Comparison of ENCODE assay signal across 13 mouse cellular contexts in the genomic region with DNA sequence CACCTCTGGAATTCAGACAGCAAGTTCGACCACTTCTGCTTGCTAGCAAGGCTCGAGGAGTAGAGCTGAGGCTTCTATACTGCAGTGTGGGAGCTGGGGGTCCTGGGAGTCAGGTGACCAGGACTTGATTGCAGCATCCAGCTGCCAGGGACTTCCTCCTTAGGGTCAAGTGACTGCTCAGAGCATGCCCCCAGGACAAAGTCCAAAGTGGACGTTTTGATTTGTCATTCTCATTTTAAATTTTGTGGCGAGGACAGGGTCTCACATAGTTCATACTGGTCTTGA.
A peak's percentile ranks its signal among the peaks of the same experiment; 100 is the strongest.
DNase-seq lines count a peak whose midpoint lies in the region; ATAC-seq and TF ChIP-seq lines count a peak whose summit lies in the region.
"Had no signal": no experiment of that assay in that cellular context is flagged by ENCODE, and none has a peak within 500 bp of the region (broad histone marks: within the 10 kb centered on the region; RNA-seq: fewer than 3 reads in every experiment).

No protein-coding gene starts in this region.

- H3K4me1 ChIP-seq in forebrain, embryonic 10.5 days = no peaks in the 10 kb centered on the region
- 0 out of 2 replicates have a peak, but pooled peaks cover 5% of the 10 kb centered on the region for H3K4me1 ChIP-seq in forebrain, embryonic 16.5 days (replicated peaks; ENCODE audit: control insufficient read depth, insufficient read depth, low read length)
- 0 out of 2 replicates have a peak, but pooled peaks cover 3% of the 10 kb centered on the region for H3K4me1 ChIP-seq in hindbrain, embryonic 10.5 days (replicated peaks)
- no peaks in the 10 kb centered on the region; the same call in 1 of the 2 replicates for H3K4me1 ChIP-seq in hindbrain, embryonic 16.5 days (ENCODE audit: control insufficient read depth, insufficient read depth, low read depth, low read length)
- peaks cover 5% of the 10 kb centered on the region for H3K4me1 ChIP-seq in liver, adult 2 months (ENCODE audit: control insufficient read depth, insufficient read depth, low read length)
- H3K4me1 ChIP-seq in liver, postnatal 0 days (ENCODE audit: insufficient read depth) = 0 out of 2 replicates have a peak, but pooled peaks cover 4% of the 10 kb centered on the region
- H3K4me1 ChIP-seq in olfactory bulb, adult 2 months (ENCODE audit: control insufficient read depth, insufficient read depth, low read length) = peaks cover 16% of the 10 kb centered on the region
- H3K4me1 ChIP-seq: midbrain, embryonic 12.5 days had no signal

- WGBS in forebrain, embryonic 10.5 days = 72% methylated on average over 4 of the region's 4 CpGs
- 73% methylated on average over 4 of the region's 4 CpGs for WGBS in forebrain, embryonic 16.5 days
- 64% methylated on average over 4 of the region's 4 CpGs for WGBS in hindbrain, embryonic 10.5 days
- WGBS in hindbrain, embryonic 16.5 days = 69% methylated on average over 4 of the region's 4 CpGs
- 4% methylated on average over 4 of the region's 4 CpGs for WGBS in liver, adult 2 months
- 28% methylated on average over 4 of the region's 4 CpGs for WGBS in liver, postnatal 0 days (ENCODE audit: insufficient replicate concordance)
- WGBS in olfactory bulb, adult 2 months = 52% methylated on average over 4 of the region's 4 CpGs

- H3K4me3 ChIP-seq in forebrain, embryonic 10.5 days = no peak overlapping the region
- no peak overlapping the region for H3K4me3 ChIP-seq in forebrain, embryonic 16.5 days (replicated peaks; ENCODE audit: low read length)
- no peak overlapping the region for H3K4me3 ChIP-seq in hindbrain, embryonic 10.5 days
- H3K4me3 ChIP-seq in hindbrain, embryonic 16.5 days (ENCODE audit: low read length) = no peak overlapping the region
- H3K4me3 ChIP-seq in liver, adult 2 months (ENCODE audit: insufficient read depth, low read depth, low read length) = no peak overlapping the region
- no peak overlapping the region for H3K4me3 ChIP-seq in liver, postnatal 0 days (ENCODE audit: low read depth, low read length)
- H3K4me3 ChIP-seq in olfactory bulb, adult 2 months (ENCODE audit: insufficient read depth, low read depth, low read length) = no peak overlapping the region
- H3K4me3 ChIP-seq: midbrain, embryonic 12.5 days had no signal

- ATAC-seq in forebrain, embryonic 16.5 days = no peak
- ATAC-seq in hindbrain, embryonic 16.5 days = no peak
- ATAC-seq in liver, postnatal 0 days = no peak

- H3K27me3 ChIP-seq in forebrain, embryonic 10.5 days (ENCODE audit: poor library complexity, severe bottlenecking) = no peaks in the 10 kb centered on the region
- H3K27me3 ChIP-seq in forebrain, embryonic 16.5 days (replicated peaks; ENCODE audit: control insufficient read depth, insufficient read depth, low read length) = no peaks in the 10 kb centered on the region
- H3K27me3 ChIP-seq in hindbrain, embryonic 10.5 days (ENCODE audit: insufficient read depth, poor library complexity, severe bottlenecking) = no peaks in the 10 kb centered on the region
- no peaks in the 10 kb centered on the region for H3K27me3 ChIP-seq in hindbrain, embryonic 16.5 days (replicated peaks; ENCODE audit: control insufficient read depth, insufficient read depth, low read length)
- H3K27me3 ChIP-seq in liver, adult 2 months (ENCODE audit: control insufficient read depth, insufficient read depth, low read length) = no peaks in the 10 kb centered on the region
- no peaks in the 10 kb centered on the region for H3K27me3 ChIP-seq in liver, postnatal 0 days (ENCODE audit: insufficient read depth, low read length)
- H3K27me3 ChIP-seq: midbrain, embryonic 12.5 days had no signal

- no peak for TF ChIP-seq CTCF in liver, adult 2 months (IDR thresholded peaks at IDR 0.05; ENCODE audit: low read depth, low read length)
- no peak for TF ChIP-seq CTCF in liver, postnatal 0 days (IDR thresholded peaks at IDR 0.05; ENCODE audit: low read depth)
- no peak for TF ChIP-seq CTCF in olfactory bulb, adult 2 months (IDR thresholded peaks at IDR 0.05; ENCODE audit: insufficient read depth, low read depth, low read length)

- H3K79me2 ChIP-seq in liver, adult 2 months (ENCODE audit: control insufficient read depth, insufficient read depth, low read length) = no peaks in the 10 kb centered on the region

- no peaks in the 10 kb centered on the region for H3K9me3 ChIP-seq in forebrain, embryonic 10.5 days
- no peaks in the 10 kb centered on the region for H3K9me3 ChIP-seq in forebrain, embryonic 16.5 days (ENCODE audit: control insufficient read depth, low read length)
- no peaks in the 10 kb centered on the region for H3K9me3 ChIP-seq in hindbrain, embryonic 10.5 days
- no peaks in the 10 kb centered on the region for H3K9me3 ChIP-seq in hindbrain, embryonic 16.5 days (ENCODE audit: control insufficient read depth, low read length)
- H3K9me3 ChIP-seq in liver, postnatal 0 days (ENCODE audit: low read length) = no peaks in the 10 kb centered on the region
- H3K9me3 ChIP-seq: midbrain, embryonic 12.5 days had no signal

- no peak for TF ChIP-seq EP300 in liver, postnatal 0 days (IDR thresholded peaks at IDR 0.05; ENCODE audit: low read depth)

- TF ChIP-seq POLR2A in liver, adult 2 months (IDR thresholded peaks at IDR 0.05; ENCODE audit: extremely low read depth, insufficient read depth, low read length) = no peak
- TF ChIP-seq POLR2A in olfactory bulb, adult 2 months (IDR thresholded peaks at IDR 0.05; ENCODE audit: insufficient read depth, low read depth, low read length) = no peak

- H3K36me3 ChIP-seq in forebrain, embryonic 10.5 days (replicated peaks) = peaks cover 58% of the 10 kb centered on the region
- no peaks in the 10 kb centered on the region for H3K36me3 ChIP-seq in forebrain, embryonic 16.5 days (ENCODE audit: control insufficient read depth, insufficient read depth)
- H3K36me3 ChIP-seq in hindbrain, embryonic 10.5 days = peaks cover 46% of the 10 kb centered on the region
- H3K36me3 ChIP-seq in hindbrain, embryonic 16.5 days (ENCODE audit: control insufficient read depth, insufficient read depth, low read length) = no peaks in the 10 kb centered on the region
- H3K36me3 ChIP-seq in liver, adult 2 months (ENCODE audit: control insufficient read depth, insufficient read depth, low read length) = no peaks in the 10 kb centered on the region
- H3K36me3 ChIP-seq in liver, postnatal 0 days (replicated peaks; ENCODE audit: insufficient read depth, low read length) = peaks cover 30% of the 10 kb centered on the region

- H3K9ac ChIP-seq in forebrain, embryonic 16.5 days (replicated peaks; ENCODE audit: low read depth, low read length) = no peak overlapping the region
- no peak overlapping the region for H3K9ac ChIP-seq in hindbrain, embryonic 16.5 days (ENCODE audit: low read depth, low read length)
- H3K9ac ChIP-seq in liver, adult 2 months (ENCODE audit: low read depth, low read length) = no peak overlapping the region
- H3K9ac ChIP-seq in liver, postnatal 0 days (replicated peaks) = no peak overlapping the region
- H3K9ac ChIP-seq: midbrain, embryonic 12.5 days had no signal

- no peak for DNase-seq in forebrain, embryonic 10.5 days (ENCODE audit: extremely low spot score, low spot score)
- no peak for DNase-seq in hindbrain, embryonic 10.5 days (ENCODE audit: low spot score)
- no peak for DNase-seq in liver, adult 2 months (ENCODE audit: extremely low read depth, low read depth, low spot score)
- no peak for DNase-seq in liver, postnatal 0 days
- no peak for DNase-seq in thymus, postnatal 14 days
- DNase-seq: adrenal gland, adult 8-10 months; cerebellum, postnatal 36 days; liver; thymus, adult 18-20 months had no signal

- H3K4me2 ChIP-seq in forebrain, embryonic 16.5 days (ENCODE audit: low read length) = no peak overlapping the region
- no peak overlapping the region for H3K4me2 ChIP-seq in hindbrain, embryonic 16.5 days (ENCODE audit: low read length)
- no peak overlapping the region for H3K4me2 ChIP-seq in liver, postnatal 0 days (ENCODE audit: low read depth, low read length)
- H3K4me2 ChIP-seq: midbrain, embryonic 12.5 days had no signal

- H3K27ac ChIP-seq in forebrain, embryonic 10.5 days = peak overlapping the region; percentile 48; the same call in 1 of the 2 replicates
- H3K27ac ChIP-seq in forebrain, embryonic 16.5 days (ENCODE audit: low read length) = no peak overlapping the region
- peak overlapping the region; percentile 56 for H3K27ac ChIP-seq in hindbrain, embryonic 10.5 days
- H3K27ac ChIP-seq in hindbrain, embryonic 16.5 days (ENCODE audit: low read depth, low read length) = no peak overlapping the region
- H3K27ac ChIP-seq in liver, adult 2 months (replicated peaks; ENCODE audit: insufficient read depth, low read depth, low read length) = peak overlapping the region; percentile 24
- no peak overlapping the region for H3K27ac ChIP-seq in liver, postnatal 0 days (ENCODE audit: low read depth)
- H3K27ac ChIP-seq in olfactory bulb, adult 2 months (ENCODE audit: insufficient read depth, low read depth, low read length) = peak overlapping the region; percentile 67
- H3K27ac ChIP-seq: midbrain, embryonic 12.5 days had no signal

Comparison
In these comparisons a context has a peak if more than half of its experiments do, and no peak if none do; other contexts are left out.
1. H3K27ac ChIP-seq: peak in forebrain, embryonic 10.5 days (single experiment), hindbrain, embryonic 10.5 days (single experiment), liver, adult 2 months (single experiment) and olfactory bulb, adult 2 months (single experiment); none in forebrain, embryonic 16.5 days (single experiment), hindbrain, embryonic 16.5 days (single experiment) and liver, postnatal 0 days (single experiment).